Mouse (Mus musculus) thymus, postnatal 36 days (tissue): ENCODE data around the gene Ptgis.

ENCODE experiments used
- DNase-seq, 2 experiments: peaks; one replicate each; pipeline ENCODE4 v3.0.0; 2022; ENCODE audit warnings: mixed read lengths in 2 of 2

The Ptgis gene

GRCm38 (mm10) chr2:167263040-167263810, 22.8 kb upstream of the Ptgis start:
- no peak for DNase-seq

- DNase-seq = no peak
These were observed 22.0 kb upstream of the Ptgis start for GRCm38 (mm10) chr2:167262433-167262832.

GRCm38 (mm10) chr2:167261106-167261505, 20.7 kb upstream of the Ptgis start:
- DNase-seq = no peak

GRCm38 (mm10) chr2:167257790-167258189, 17.4 kb upstream of the Ptgis start:
- DNase-seq = no peak

- no peak for DNase-seq
These were observed 14.4 kb upstream of the Ptgis start for GRCm38 (mm10) chr2:167254808-167255207.

GRCm38 (mm10) chr2:167254185-167254584, 13.8 kb upstream of the Ptgis start:
- no peak for DNase-seq

GRCm38 (mm10) chr2:167253476-167253875, 13.1 kb upstream of the Ptgis start:
- no peak for DNase-seq

GRCm38 (mm10) chr2:167252057-167252687, 11.8 kb upstream of the Ptgis start:
- no peak for DNase-seq

- no peak for DNase-seq
These were observed 10.4 kb upstream of the Ptgis start for GRCm38 (mm10) chr2:167250736-167251337.

- no peak for DNase-seq
These were observed 9.8 kb upstream of the Ptgis start for GRCm38 (mm10) chr2:167250003-167250735.

GRCm38 (mm10) chr2:167249591-167249990, 9.2 kb upstream of the Ptgis start:
- no peak for DNase-seq

GRCm38 (mm10) chr2:167247823-167248222, 7.4 kb upstream of the Ptgis start:
- no peak for DNase-seq

GRCm38 (mm10) chr2:167246704-167247103, 6.3 kb upstream of the Ptgis start:
- no peak for DNase-seq

- DNase-seq = no peak
These were observed 4.5 kb upstream of the Ptgis start for GRCm38 (mm10) chr2:167244892-167245291.

- DNase-seq = no peak
These were observed 3.6 kb upstream of the Ptgis start for GRCm38 (mm10) chr2:167243831-167244563.

GRCm38 (mm10) chr2:167239262-167239661, 1.1 kb downstream of the Ptgis start:
- no peak for DNase-seq

- DNase-seq = no peak
These were observed 3.2 kb downstream of the Ptgis start for GRCm38 (mm10) chr2:167237224-167237623.

GRCm38 (mm10) chr2:167236174-167236573, 4.2 kb downstream of the Ptgis start:
- DNase-seq = no peak

- no peak for DNase-seq
These were observed 4.9 kb downstream of the Ptgis start for GRCm38 (mm10) chr2:167235338-167236018.

GRCm38 (mm10) chr2:167233771-167234170, 6.6 kb downstream of the Ptgis start:
- DNase-seq = no peak

- DNase-seq = no peak
These were observed 7.4 kb downstream of the Ptgis start for GRCm38 (mm10) chr2:167233009-167233335.
